Mouse (Mus musculus) liver, embryonic 11.5 days (tissue): ENCODE results near the gene Exo5. TPM values are rescaled to one million over a fixed set of nuclear protein-coding genes. Genes with fewer than 3 reads are reported as not detected.

Experiments used
- ATAC-seq: fragments of 200-750 bp; cut with Nextera tagmentation; replicated peaks from 2 replicates; pipeline ENCODE4 v1.8.0; 2017; ENCODE audit warnings: moderate number of reproducible peaks, mild to moderate bottlenecking, moderate TSS enrichment, moderate library complexity; ENCODE audit not compliant: low FRiP score
- DNase-seq: peaks from one replicate; pipeline ENCODE4 v3.0.0-alpha.2; 2017; ENCODE audit warnings: low spot score
- H3K27ac ChIP-seq: fragments of 300-500 bp; sonication (generic); 2 replicates; pipeline ENCODE4 v1.5.1; 2014; ENCODE audit warnings: mild to moderate bottlenecking, low read depth, low read length, control low read depth
- H3K27me3 ChIP-seq: fragments of 300-500 bp; sonication (generic); replicated peaks from 2 replicates; pipeline ENCODE4 v1.6.1; 2014; ENCODE audit warnings: low read length, mixed read lengths; ENCODE audit not compliant: control insufficient read depth, insufficient read depth
- H3K36me3 ChIP-seq: fragments of 300-500 bp; sonication (generic); 2 replicates; pipeline ENCODE4 v1.6.1; 2014; ENCODE audit warnings: mild to moderate bottlenecking, low read length, moderate library complexity, mixed read lengths; ENCODE audit not compliant: control insufficient read depth, insufficient read depth
- H3K4me1 ChIP-seq: fragments of 300-500 bp; sonication (generic); replicated peaks from 2 replicates; pipeline ENCODE4 v1.6.1; 2014; ENCODE audit warnings: low read length, mixed read lengths; ENCODE audit not compliant: control insufficient read depth, insufficient read depth
- H3K4me2 ChIP-seq: fragments of 300-500 bp; sonication (generic); 2 replicates; pipeline ENCODE4 v1.6.1; 2014; ENCODE audit warnings: mild to moderate bottlenecking, control low read depth, moderate library complexity
- H3K4me3 ChIP-seq: fragments of 300-500 bp; sonication (generic); 2 replicates; pipeline ENCODE4 v1.5.1; 2014; ENCODE audit warnings: low read depth, low read length, control low read depth
- H3K9ac ChIP-seq: fragments of 300-500 bp; sonication (generic); 2 replicates; pipeline ENCODE4 v1.6.1; 2014; ENCODE audit warnings: low read depth, low read length, control low read depth
- H3K9me3 ChIP-seq: fragments of 300-500 bp; sonication (generic); 2 replicates; pipeline ENCODE4 v1.6.1; 2016; ENCODE audit warnings: low read length, inconsistent platforms, mixed read lengths; ENCODE audit not compliant: control insufficient read depth
- WGBS: fragments of 180-500 bp; shearing (Covaris S2); extraction: QIAGEN DNeasy Blood & Tissue Kit; methylation state at CpG from one replicate; pipeline ENCODE4 v1.1.7; 2014; 5-methylcytosine and 5-hydroxymethylcytosine counted together
- polyA plus RNA-seq: library from polyadenylated mRNA; unstranded; fragments of >200 nt; fragmentation: Nextera tagmentation; extraction: Ambion mirVana; gene quantifications from 2 replicates; pipeline ENCODE4 v1.2.1, GENCODE M21; 2014

The Exo5 gene
- polyA plus RNA-seq, 1 experiment from 2014 or later: 17.7 TPM

DNA sequence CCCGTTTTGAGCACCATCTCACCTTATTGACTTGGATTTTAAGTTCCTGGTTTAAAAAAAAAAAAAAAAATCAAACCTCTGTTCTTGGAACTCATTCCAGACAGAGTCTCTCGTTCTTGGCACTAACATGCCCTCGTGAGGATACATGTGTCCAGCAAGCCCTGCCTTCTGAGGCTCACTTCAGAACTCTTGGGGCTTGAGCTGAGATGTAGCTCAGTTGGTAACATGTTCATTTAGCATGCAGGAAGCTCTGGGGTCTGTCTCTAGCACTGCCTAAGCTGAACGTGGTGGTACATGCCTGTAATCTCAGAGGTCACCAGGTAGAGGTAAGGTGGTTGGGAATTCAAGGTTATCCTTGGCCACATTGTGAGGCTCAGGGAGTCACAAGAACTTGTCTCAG is 38.7 kb downstream of the Exo5 start:
- Histone ChIP-seq H3K4me2 (no peak overlapping the region), H3K4me3 (no peak overlapping the region), H3K36me3 (no peaks in the 10 kb centered on the region), H3K27me3 (no peaks in the 10 kb centered on the region), H3K27ac (no peak overlapping the region), H3K4me1 (peaks cover 9% of the 10 kb centered on the region), H3K9me3 (no peaks in the 10 kb centered on the region), H3K9ac (no peak overlapping the region)
- DNase-seq: no peak
- WGBS: 43% methylated on average over 4 of the region's 4 CpGs
- ATAC-seq: no peak

DNA sequence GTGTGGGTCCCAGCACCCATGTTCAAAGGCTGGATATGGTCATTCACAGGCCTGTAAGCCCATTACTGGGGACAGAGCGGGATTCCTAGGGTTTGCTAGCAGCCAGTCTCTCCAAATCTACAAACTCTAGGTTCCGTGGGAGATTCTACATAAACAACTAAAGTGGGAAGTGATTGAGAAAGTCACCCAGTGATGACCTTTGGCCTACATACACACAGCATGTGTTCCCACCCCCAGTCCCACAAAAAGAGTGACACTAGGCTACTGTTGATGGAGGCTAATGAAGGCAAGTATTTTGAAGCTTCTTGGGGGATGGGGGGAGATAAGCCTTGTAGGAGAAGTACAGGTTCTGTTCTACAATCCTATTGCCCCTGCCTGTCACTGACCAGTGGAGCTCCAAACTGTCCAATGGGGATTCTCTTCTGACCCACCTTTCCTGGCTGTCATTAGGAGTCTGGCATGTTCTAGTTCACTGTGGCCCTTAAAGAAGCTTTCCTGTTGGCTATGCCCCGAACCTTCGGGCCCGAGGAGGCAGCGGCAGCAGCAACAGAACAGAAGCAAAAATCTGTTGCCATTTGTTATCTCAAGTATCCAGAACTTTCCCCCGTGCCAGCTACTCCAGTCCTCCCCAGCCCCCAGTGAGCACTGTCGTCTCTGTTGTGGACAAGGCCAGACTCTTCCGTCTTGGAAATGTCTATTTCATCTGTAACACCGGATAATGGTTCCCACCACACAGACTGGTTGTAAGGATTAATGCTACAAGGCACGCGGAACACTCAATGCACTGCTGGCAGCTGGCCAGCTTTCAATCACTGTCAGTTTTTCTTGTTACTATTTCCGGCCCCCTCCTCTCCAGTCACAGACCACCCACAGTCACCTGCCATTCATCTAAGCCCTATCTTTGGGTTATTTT is 39.4 kb downstream of the Exo5 start:
- H3K9ac ChIP-seq: no peak overlapping the region
- H3K4me2 ChIP-seq: no peak overlapping the region
- H3K36me3 ChIP-seq: no peaks in the 10 kb centered on the region
- H3K27me3 ChIP-seq: no peaks in the 10 kb centered on the region
- no peaks in the 10 kb centered on the region for H3K9me3 ChIP-seq
- no peak overlapping the region for H3K4me3 ChIP-seq
- H3K27ac ChIP-seq: no peak overlapping the region
- no peak for ATAC-seq
- H3K4me1 ChIP-seq: peaks cover 12% of the 10 kb centered on the region
- 52% methylated on average over 13 of the region's 13 CpGs for WGBS
- no peak for DNase-seq

DNA sequence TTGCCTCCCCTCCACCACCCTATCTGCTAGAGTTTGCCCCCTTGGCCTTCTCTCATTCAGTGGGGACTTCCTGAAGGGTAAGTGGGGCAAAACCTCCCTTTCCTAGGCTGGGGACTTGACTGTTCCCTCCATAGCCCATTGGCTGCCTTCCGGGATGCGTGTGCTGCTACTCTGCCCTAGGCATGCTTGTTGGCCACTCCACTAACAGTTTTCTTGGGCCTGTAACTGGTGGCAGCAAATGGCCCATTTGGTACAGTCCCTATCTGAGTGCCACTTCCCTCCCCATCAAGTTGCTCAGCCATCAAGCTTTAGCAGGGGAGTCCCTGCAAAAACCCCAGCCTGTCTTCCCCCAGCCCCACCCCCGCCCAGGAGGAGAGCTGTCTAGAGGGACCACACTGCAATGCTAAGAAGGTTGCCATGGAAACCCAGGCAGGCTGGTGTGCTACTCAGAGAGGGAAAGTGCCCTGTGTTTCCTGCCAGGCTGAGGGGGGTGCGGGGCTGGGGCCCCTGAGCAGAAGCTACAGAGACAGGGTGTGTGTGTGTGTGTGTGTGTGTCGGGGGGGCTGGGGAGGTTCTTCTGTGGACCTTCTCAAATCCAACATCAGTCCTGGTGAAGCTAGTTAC is 42.7 kb downstream of the Exo5 start:
- Histone ChIP-seq H3K4me2 (no peak overlapping the region), H3K27ac (no peak overlapping the region), H3K4me1 (peaks cover 12% of the 10 kb centered on the region), H3K9ac (no peak overlapping the region), H3K36me3 (no peaks in the 10 kb centered on the region), H3K4me3 (no peak overlapping the region), H3K27me3 (no peaks in the 10 kb centered on the region), H3K9me3 (no peaks in the 10 kb centered on the region)
- ATAC-seq: no peak
- WGBS: 47% methylated on average over 5 of the region's 5 CpGs
- no peak for DNase-seq

DNA sequence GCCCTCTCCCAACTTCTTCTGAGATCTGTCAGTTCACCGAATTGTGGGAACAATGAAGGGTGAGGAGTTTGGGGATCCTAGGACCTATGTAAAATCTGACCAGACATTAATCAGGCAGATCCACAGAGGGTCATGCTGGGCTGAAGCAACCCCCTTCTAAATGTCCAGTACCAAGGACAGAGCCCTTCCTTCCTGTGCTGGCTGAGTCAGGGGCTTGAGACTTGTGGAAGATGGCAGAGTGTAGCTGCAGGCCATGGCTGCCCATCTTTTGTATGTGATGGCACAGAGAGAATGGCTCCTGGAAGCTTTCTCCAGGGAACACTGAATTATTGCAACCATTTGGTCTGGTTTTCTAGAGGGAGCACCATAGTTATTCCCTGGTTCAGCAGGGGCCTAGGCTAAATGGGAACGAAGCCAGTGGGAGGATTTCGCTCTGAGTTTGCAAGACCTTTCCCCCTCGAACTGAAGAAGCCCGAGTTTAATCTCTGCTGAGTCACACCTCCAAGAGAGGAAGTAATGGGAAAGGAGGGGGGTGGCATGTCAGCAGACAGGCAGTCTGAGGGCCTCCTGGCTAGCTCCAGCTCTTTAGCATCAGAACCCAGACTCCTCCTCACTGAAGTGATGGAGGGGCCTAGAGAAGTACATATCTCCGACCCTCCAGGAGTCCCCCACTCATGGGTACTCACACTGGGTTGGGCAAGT is 43.9 kb downstream of the Exo5 start:
- Histone ChIP-seq H3K27me3 (no peaks in the 10 kb centered on the region), H3K27ac (no peak overlapping the region), H3K4me2 (no peak overlapping the region), H3K4me1 (peaks cover 12% of the 10 kb centered on the region), H3K4me3 (no peak overlapping the region), H3K9ac (no peak overlapping the region), H3K9me3 (no peaks in the 10 kb centered on the region), H3K36me3 (no peaks in the 10 kb centered on the region)
- WGBS: 37% methylated on average over 6 of the region's 6 CpGs
- no peak for DNase-seq
- ATAC-seq: no peak

DNA sequence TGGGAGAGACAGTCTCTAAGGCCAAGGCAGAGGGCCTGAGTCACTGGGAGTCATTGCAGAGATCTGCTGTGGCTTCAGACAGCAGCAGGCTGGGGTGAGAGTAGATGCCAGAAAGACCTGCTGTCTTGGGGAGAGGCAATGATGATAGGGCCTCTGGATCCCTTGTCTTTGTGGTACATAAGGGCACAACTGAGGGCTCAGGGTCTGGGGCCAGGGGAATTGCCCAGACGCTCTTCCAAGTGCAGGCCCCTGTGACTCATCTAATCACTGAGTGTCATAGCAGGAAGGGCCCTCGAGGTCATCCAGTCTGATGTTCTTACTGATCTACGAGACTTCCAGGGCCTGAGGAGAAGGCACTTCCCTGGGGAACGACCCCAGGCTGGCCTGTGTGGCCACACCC is 45.4 kb downstream of the Exo5 start:
- Histone ChIP-seq H3K36me3 (no peaks in the 10 kb centered on the region), H3K4me2 (no peak overlapping the region), H3K9me3 (no peaks in the 10 kb centered on the region), H3K4me3 (no peak overlapping the region), H3K27me3 (no peaks in the 10 kb centered on the region), H3K4me1 (peaks cover 5% of the 10 kb centered on the region), H3K27ac (no peak overlapping the region), H3K9ac (no peak overlapping the region)
- WGBS: 43% methylated on average over 4 of the region's 4 CpGs
- no peak for DNase-seq
- no peak for ATAC-seq

DNA sequence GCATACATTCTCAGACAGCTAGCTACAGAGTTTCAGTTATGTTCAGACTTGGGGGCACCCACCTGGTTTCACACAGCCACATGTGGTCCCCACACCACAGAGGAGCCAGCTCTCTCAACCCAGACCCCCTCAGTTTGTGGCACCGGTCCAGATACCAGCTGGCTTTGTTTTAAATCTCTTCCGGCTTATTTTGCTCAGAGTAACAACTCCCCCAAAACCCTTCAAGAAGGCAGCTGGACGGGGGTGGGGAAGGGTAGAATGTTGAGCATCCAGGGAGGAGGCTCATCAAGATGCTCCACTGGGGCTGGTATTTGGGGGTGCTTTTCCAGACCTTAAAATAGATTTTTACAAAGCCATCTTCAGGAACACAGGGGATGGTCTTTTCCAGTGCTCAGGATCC is 46.1 kb downstream of the Exo5 start:
- no peak overlapping the region for H3K9ac ChIP-seq
- no peak overlapping the region for H3K4me3 ChIP-seq
- H3K27ac ChIP-seq: no peak overlapping the region
- peaks cover 5% of the 10 kb centered on the region for H3K4me1 ChIP-seq
- ATAC-seq (no peak), DNase-seq (no peak)
- WGBS: 75% methylated on average over 3 of the region's 3 CpGs
- H3K9me3 ChIP-seq: no peaks in the 10 kb centered on the region
- no peaks in the 10 kb centered on the region for H3K27me3 ChIP-seq
- H3K4me2 ChIP-seq: no peak overlapping the region
- no peaks in the 10 kb centered on the region for H3K36me3 ChIP-seq

DNA sequence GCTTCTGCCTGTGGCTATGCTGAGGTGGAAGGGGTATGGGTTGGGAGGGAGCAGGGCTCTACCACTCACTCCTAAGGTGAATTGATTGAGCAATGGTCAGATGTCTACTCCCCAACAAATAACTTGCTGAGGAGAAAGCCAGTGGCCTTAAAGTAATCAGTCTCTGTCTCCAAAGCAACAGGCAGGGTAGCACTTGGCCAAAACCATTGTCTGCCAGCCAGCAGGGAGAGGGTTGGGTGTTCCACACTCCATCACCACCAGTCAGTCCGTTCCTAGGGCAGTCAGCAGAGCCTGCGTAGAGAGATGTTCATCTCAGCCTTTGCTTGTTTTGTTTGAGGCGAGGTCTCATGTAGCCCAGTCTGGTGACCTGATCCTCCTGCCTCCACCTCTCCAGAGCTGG is 48.9 kb downstream of the Exo5 start:
- no peaks in the 10 kb centered on the region for H3K27me3 ChIP-seq
- ATAC-seq (no peak), DNase-seq (no peak)
- peaks cover 1% of the 10 kb centered on the region for H3K4me1 ChIP-seq
- WGBS: 77% methylated on average over 3 of the region's 3 CpGs
- H3K4me2 ChIP-seq: no peak overlapping the region
- no peak overlapping the region for H3K4me3 ChIP-seq
- no peaks in the 10 kb centered on the region for H3K9me3 ChIP-seq
- H3K27ac ChIP-seq: no peak overlapping the region
- H3K36me3 ChIP-seq: no peaks in the 10 kb centered on the region
- no peak overlapping the region for H3K9ac ChIP-seq
